Mouse (Mus musculus) spleen, adult 18-20 months (tissue): ENCODE results near the gene Pramef20.
"Not testable (repeated sequence)": the region's sequence is repeated elsewhere in the genome, so short reads cannot be mapped to it uniquely, and the experiment has no call there.

Experiments
- DNase-seq, 2 experiments: peaks; one replicate each; pipeline ENCODE4 v3.0.0; 2022; ENCODE audit warnings: mixed read lengths in 2 of 2

The Pramef20 gene

GRCm38 (mm10) chr4:144377911-144378310, at the start of gene Pramef20:
Pramef20 (minus strand) TSS chr4:144377933.
- no peak for DNase-seq

- DNase-seq, result no peak
Observed at GRCm38 (mm10) chr4:144424590-144424989, 46.9 kb upstream of the Pramef20 start.

GRCm38 (mm10) chr4:144420644-144421043, 42.9 kb upstream of the Pramef20 start:
- DNase-seq, result no peak

- DNase-seq, result no peak
Observed at GRCm38 (mm10) chr4:144408290-144408689, 30.6 kb upstream of the Pramef20 start, which contains the start of gene Pramef12. Pramef12 (minus strand) TSS chr4:144408464.

GRCm38 (mm10) chr4:144406261-144406660, 28.5 kb upstream of the Pramef20 start:
- no peak for DNase-seq

GRCm38 (mm10) chr4:144404456-144405086, 26.8 kb upstream of the Pramef20 start:
- DNase-seq, result no peak

- DNase-seq, result no peak
Observed at GRCm38 (mm10) chr4:144402712-144403111, 25.0 kb upstream of the Pramef20 start.

- DNase-seq, result no peak
Observed at GRCm38 (mm10) chr4:144396316-144396715, 18.6 kb upstream of the Pramef20 start.

GRCm38 (mm10) chr4:144357642-144358041, 20.1 kb downstream of the Pramef20 start, which contains the start of gene Gm13119:
Gm13119 (plus strand) TSS chr4:144357942.
- not testable (repeated sequence) for DNase-seq

GRCm38 (mm10) chr4:144335856-144336255, 41.9 kb downstream of the Pramef20 start:
- not testable (repeated sequence) for DNase-seq

- not testable (repeated sequence) for DNase-seq
Observed at GRCm38 (mm10) chr4:144329949-144330348, 47.8 kb downstream of the Pramef20 start, which contains the start of gene Gm13128. Gm13128 (plus strand) TSS chr4:144330249.
